Mouse (Mus musculus): ENCODE measurements at regions not wholly inside any gene's neighbourhood (a gene's known extent, or its start where the extent isn't known, plus 50 kb on each side); places are given as distances from the start of the nearest gene placed in this dataset.

DNA sequence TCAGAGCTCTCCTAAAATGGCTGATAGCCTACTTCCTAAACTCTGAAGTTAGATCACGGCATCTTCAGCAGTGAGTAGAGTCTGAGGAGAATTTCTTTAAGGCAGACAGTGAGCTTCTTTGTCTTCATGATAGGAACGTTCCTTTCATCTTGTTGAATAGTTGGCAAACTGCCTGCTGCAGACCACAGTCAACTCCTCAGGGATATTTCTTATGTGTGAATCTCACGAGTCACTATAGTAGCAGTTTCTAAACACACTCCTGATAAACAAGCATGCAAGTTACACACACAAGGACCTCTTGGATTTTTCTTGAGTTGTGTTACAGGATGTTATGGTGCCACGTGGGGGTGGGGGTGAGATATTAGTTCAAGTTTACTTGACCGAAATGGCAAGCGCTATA is 205.2 kb downstream of the Gm11077 start:
- DNase-seq (ENCODE audit: low spot score): no peak

DNA sequence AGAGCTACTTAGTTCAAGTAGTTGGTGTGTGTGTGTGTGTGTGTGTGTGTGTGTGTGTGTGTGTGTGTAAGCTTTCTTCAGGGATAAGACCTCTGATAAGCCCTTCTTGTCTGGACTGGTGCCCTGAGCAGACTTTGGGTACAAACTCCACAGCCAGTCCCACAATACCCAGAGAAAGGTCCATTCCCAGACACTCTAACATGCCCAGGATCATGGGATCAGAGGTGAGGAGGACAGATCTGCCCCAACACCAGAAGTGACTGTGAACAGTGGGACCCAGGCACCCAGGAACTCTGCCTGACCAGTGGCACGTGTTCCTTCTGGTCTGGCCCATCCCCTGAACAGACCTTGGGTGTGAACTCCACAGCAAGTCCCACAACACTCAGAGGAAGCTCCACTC is 208.9 kb downstream of the Gm11077 start:
- DNase-seq (ENCODE audit: low spot score): no peak

DNA sequence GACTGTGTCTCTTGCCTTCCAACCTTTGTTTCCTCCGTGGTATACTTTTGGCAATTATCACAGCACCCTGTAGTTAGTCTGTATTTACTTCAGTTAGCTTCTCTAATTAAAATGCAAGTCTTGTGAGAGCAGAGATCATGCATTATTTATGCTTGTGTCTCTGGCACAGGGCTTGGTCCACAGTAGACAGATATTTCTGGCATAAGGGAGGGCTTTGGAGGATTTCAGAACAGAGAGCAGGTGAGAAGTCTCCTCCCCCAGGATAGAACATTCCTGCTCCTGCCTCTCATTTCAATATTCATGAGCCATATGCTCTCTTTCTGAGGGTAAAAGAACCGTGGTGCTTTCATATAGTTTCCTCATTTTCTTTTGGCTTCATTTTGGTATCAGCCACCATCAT is 217.6 kb downstream of the Gm11077 start:
- DNase-seq (ENCODE audit: low spot score): no peak

DNA sequence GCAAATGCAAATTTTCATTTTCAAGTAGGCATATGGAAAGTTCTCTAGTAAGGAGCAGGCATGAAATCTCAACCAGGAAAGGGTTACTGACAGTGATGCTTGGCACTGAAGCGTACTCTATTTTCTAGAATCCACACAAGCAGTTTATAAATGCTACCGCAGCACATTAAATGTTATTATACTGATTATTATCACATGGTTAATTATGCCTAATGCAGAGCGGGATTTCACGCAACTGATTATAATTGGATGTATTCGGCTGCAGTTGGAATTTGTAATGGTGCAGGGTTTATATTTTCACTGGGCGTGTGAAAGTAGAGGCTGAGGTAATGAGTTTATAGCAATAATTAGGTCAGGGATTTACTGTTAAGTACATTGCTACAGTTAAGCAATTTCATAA is 221.4 kb downstream of the Gm11077 start:
- DNase-seq (ENCODE audit: low spot score): no peak

DNA sequence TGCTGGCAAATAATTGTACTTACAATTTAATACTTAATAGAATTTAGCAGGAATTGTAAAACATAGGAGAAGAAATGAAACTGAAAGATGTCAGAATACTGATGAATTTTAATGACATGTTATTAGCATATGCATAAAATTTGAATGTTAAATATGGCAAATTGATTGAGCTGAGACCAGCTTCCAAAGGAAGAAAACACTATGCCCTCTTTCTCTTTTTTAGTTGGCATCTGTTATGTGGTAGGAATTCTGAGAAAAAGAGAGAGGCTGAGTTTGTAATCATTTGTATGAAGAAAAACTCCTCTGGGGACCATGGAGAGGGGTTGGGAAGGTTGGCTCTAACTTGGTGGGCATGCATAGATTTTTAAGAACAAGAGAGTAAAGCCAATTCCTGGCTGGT is 224.2 kb downstream of the Gm11077 start:
- DNase-seq (ENCODE audit: low spot score): no peak

DNA sequence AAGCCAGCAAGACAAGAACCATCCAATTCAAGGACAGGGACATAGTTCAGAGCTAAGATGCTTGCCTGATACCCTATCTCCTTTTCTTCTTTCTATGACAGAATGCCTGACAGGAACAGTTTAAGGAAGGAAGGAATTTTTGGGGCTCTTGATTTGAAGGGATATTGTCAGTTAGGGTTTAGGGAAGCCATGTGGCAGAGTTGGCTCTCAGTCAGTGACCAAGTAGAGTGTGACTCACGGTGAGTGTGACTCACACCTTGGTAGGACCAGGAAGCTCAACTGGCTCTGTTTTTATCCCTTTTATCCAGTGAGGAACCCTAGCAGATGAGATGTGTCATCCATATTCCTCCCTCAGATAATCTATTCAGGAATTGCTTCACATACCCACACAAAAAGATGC is 224.6 kb downstream of the Gm11077 start:
- DNase-seq (ENCODE audit: low spot score): no peak

DNA sequence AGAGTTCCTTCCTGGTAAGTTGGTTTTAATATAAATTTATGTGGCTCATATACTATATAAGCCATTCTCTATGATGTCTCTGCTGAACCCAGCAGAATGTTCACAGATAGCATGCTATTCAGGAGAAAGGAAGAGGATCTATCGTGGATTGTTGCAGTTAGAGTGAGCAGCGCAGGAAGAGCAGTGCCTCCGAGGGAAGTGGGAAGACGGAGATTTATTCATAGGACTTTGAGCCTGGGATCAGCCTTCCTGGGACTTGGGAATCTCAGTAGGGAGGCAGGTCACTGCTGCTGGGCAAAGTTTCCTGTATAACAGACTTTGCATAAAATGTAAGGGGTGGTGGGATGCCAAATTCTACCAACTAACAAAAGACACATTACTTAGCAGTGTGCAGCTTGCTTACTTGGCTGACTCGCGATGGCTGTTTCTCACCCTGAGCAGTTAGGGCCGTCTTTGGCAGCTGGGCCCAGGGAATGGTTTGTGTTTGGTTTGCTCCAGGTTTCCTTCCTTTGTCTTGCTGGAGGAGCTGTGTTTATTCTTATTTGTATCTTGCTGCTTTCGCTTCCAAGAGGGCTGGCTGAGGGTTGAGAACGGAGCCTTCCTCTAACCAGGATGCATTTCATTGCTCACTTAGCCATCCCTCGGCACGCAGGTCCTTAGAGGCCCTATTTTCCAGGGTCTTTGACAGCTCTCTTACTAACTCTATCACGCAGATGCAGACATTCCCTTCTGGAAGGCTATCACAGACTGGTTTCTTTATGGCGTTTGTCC is 226.9 kb downstream of the Gm11077 start:
- DNase-seq (ENCODE audit: low spot score): no peak

DNA sequence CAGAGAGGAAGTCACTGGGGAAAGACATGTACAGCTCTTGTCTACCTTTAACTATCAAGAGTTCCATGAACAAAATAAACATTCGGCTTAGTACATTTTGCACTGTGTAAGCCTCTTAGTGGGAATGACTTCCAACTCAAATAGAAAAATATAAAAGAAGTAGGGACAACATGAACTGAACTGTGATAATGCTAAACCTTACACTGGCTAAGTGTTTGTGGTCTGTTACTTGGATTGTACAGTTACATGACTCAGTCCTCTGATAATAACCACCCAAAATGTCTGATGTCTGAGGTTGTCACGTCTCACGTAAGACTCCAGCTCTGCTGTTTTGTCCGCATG is 227.4 kb downstream of the Gm11077 start:
- DNase-seq (ENCODE audit: low spot score): no peak

DNA sequence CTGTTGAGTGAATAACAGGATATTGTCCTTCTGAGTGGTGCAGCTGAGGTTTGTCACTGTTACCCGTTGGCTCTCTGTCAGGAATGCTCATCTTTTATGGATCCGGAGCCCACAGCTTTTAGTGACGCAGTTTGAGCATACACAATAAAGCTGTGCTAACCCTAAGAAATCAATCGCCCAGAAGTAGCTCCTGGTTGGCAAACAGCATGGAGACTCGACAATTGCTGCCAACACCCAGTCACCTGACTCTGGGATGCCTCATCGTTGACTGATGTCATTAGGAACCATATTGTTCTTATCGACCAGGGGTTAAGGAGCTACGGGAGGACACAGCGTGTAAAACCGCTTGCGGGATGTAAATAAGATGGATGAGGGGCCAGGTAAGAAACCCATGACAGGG is 232.9 kb downstream of the Gm11077 start:
- no peak for DNase-seq (ENCODE audit: low spot score)

DNA sequence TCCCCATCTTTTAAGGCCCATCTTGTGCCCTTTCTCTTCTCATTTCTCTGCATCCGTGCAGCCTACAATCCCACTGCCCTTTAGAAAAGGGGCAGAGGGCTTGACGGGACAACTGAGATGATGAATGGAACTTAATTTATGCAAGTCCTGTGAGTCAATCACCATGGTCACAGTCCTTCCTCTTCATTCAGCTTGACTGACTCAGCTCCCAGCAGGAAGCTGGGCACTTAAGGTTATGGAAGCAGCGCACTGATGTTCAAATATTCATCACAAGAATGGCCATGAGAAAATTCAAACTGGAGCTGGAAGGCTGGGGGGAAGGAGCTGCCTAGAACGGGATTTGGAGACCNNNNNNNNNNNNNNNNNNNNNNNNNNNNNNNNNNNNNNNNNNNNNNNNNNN is 233.5 kb downstream of the Gm11077 start:
- no peak for DNase-seq (ENCODE audit: low spot score)

DNA sequence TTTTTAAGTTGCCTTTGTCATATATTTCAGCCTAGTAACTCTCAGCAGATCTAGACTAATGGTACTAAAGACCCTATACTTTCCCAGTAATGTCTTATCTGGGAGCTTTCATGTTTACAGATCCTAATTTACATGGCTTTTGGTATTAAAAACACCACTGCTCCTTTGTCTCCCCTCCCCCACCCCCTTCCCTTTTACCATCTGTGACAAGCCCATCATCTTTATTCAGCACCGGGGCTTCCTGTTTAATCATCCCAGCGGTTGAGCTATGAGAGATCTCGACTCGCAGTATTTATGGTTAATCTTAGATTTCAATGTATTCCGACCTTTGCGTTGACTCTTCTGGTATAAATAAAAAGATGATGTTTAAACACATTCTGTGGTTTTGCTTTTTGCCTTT is 244.6 kb downstream of the Gm11077 start:
- no peak for DNase-seq (ENCODE audit: low spot score)

DNA sequence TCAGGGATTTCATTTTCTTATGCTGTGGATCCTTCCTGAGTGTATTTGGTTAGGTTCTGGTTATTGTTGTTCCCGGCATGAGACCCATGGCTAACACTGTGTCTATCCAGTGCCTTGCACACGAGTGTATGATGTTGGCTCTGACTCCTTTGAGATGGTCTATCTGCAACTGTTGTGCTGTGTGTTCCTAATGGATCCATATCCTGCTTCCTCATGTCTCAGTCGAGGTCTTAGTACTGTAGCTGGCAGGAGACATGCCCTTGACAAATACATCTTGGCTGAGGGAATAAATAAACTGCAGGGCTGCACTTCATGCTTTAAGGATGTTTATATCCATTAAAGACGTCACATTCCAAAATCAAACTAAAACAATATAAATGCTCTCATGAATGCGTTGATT is 247.9 kb downstream of the Gm11077 start:
- DNase-seq (ENCODE audit: low spot score): no peak

DNA sequence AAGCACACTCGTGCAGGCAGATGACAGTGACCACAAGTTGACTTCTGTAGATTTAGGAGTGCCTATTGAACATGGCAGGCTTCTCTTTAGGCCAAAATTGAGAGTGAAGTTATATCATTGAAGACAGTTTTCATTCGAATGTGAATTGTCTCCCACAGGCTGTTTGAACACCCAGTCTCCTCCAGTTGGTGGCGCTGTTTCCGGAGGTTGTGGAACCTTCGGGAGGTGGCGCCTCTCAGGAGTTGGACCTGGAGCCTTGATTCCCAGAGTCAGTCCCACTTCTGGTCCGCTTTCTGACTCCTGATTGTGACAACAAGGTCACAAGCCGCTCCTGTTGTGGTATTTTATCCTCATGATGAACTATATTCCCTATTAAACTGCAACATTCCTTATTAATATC is 254.5 kb downstream of the Gm11077 start:
- no peak for DNase-seq (ENCODE audit: low spot score)

DNA sequence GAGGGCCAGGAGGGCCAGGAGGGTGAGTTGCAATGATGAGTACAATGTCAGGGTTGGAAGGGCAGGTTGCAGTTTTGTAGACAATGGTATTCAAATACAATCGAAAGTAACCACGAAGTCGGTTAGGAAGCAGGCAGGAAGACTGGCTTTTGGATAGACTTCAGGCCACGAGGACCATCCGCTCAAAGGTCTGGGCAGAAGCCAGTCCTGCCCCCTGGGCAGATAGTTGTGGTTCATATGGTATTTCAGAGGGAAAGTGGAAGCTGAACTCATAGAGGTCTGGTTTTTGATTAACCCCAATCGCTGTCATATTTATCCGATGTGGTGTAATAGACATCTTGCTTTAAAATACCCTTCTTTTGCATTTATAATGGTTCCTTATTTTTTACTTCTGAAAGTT is 255.2 kb downstream of the Gm11077 start:
- no peak for DNase-seq (ENCODE audit: low spot score)

DNA sequence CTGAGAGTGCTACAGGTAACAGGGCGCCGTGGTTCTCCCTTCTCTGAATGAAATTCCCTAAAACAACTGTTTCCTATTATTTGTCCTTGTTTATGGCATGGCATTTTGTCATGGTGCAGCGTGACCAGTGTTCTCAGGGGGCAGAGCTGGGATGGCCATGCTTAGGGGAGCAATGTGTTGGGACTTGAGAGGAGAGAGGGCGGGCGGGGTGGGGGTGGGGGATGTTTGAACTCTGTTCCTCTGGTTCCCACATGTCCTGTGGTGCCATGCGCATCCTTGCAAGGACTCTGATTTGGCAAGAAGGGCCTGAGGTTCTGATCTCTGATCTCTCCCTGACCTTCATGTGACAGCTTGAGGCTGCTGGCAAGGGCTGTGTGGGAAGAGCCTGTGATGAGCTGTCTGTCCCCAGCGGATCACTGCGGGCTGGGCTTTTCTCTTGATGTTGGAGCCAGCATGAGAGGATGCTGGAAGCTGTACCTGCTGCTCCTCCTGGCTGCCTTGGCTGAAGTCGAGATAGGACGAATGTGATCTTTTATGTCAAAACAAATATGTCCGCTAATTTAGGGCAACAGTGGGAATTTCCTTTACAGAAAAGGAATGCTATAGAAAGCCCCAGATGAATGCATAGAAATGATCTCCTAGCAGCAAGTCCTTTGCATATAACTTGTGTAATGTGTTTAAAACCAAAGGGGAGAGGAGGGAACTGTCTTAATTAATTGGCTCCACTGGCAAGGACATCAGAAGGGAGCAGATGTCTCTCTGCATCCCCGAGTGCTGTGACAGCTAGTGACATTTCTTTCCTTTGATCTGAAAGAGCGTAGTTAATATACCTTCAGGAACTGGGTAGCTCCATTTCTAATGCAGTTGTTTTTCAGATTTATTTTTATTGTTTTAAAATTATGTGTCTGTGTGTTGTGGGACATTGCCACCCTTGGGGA is 255.2 kb upstream of the Pde3a start:
- DNase-seq (ENCODE audit: low spot score): no peak

DNA sequence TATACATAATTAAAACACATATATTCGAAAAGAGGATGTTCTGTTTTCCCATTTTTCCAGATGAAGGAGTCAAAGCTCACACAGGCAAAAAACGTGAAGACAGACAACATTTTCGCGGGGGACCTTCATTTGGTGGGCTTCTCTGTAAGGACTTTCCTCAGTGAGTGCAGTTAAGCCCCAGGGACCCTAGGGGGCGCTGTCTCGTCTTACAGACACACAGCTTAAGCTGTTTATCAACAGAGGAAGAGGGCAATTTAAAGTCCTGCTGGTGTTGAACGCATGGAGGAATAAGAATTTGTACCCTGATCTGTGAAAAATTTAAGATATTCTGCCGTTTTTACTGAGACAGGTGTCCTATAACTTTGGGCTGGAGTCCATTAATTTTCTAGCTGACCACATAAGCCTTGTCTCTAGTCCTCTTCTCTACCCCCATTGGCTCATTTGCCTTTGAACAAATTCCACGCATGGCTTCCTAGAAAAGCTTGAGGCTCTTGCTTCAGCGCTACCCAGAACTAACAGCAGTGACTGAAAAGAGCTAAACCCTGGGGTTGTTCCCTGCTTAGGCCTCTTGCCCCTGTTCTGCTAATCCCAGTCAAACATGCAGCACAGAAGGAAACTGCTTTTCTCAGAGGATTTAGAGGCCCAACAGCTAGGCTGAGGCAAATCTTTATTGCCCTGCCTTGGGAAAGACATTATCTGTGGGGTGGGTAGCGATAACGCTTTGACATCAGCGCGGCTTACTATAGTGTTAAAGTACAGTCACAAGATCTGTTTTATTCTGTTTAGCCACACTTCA is 253.5 kb upstream of the Pde3a start:
- no peak for DNase-seq (ENCODE audit: low spot score)

DNA sequence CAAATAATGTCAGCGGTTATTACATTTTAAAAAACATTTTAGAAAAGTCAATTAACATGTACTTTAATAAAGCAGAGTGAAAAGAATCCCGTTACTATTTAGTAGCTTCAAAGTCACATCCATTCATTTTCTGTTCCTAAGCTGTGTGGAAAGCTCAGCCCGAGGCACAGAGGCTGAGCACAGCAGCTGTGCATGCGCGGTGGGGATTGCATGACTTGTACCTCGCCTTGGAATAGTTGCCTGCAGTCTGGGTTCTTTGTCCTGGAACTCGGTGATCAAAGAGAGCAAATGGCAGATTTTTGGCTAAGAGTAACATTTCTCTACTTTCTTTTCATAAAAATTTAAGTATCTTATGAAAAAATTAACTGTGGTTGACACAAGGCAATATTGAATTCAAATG is 251.0 kb upstream of the Pde3a start:
- DNase-seq (ENCODE audit: low spot score): no peak

DNA sequence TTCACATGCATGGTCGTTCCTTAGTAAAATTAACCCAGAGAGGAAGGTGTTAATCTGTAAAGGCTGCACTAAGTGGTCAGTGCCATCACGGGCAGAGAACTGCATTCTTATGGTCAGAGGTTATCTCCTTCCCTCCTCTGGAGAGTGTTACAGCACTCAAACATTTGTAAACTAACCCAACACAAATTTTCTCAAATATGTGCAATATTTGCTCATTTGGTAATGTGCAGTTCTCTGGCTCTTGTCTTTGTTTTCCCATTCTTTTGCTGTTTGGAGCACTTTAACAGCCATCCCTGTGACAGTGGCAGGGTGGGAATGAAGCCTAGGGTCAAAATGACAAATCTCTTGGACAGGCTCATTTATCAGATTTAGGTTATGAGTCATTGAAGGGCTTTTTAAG is 248.5 kb upstream of the Pde3a start:
- no peak for DNase-seq (ENCODE audit: low spot score)

DNA sequence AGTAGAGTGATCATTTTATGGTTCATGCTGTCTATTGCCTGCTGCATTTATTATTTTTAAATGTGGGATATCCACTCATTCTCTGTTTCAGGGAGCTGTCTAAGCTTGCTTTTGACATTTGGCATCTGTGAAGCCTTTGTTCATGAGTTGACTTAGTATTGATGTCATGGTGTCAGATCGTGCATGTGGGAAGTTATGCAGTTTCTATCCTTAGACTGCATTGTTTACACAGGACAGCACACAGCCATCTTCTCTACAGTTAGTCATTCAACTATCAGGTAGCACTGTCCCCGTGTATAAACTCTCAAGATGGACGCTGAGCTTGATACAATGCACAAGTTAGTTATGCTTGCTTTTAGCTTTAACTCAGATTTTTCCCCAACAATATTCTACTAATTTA is 247.8 kb upstream of the Pde3a start:
- no peak for DNase-seq (ENCODE audit: low spot score)

DNA sequence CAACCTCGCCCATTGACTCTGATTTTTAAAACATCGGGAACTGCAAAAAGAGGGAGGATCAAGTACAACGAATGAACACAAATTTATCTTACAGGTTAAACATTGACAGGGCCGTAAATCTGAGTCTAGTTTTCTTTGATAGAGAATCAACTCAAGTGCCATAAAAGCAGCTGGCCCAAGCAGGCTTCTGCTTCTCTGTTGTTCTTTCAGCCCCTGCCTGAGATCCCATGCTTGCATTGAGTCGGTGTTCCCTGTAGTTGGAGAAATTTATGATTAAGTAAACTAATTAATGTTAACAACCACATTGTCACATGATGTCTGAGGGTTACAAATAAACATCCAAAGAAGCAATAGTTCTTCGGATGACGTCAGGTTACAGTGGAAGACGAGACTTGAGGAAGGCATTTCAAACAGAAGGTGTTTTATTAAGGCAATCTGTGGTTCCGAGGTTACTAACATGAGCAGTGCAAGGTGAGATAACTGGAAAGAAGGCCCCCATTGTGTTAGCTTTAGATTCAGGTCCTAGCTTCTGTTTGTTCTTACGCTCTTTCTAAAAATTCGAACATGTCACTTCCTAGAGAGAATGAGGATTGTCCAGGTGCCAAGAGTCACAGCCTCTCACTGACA is 233.9 kb upstream of the Pde3a start:
- no peak for DNase-seq (ENCODE audit: low spot score)

DNA sequence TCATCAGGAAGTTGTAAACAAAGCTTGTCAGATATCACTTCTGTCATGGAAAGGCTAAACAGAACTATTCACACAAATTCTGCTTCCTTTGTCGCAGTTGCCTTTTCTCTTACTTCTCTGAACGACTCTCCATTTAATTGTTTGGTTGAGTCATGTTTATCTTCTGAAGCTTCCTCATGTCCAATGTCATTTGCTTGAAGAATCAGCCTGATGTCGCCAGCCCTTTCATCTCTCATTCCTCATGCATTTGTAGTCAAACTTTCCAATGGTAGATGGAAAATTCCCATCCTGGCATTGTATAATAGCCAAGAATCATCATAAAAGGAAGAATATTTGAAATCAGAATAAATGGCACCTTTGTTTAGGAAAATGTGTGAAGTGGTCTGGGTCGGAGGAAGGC is 225.6 kb upstream of the Pde3a start:
- DNase-seq (ENCODE audit: low spot score): no peak

DNA sequence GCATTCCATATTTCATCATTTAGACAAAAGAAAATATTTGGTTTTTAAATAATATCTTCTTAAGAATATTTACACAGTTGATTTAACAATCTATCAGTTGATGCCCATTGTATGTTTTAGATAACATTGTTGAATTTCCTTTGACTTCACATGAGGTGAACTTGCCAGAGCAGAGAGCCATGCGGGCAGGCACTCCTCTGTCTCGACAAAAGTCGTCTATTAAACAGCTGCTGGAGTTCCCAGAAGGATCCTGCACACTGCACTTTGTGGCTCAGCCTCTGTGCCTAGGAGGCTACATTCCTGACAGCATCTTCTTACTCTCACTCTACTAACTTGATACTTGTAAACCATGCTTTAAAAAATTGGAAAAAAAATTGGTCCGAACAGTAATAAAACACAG is 221.7 kb upstream of the Pde3a start:
- DNase-seq (ENCODE audit: low spot score): no peak
